Mouse (Mus musculus) retina, postnatal 7 days (tissue): ENCODE measurements around the gene Adamts18.

Source experiments
- DNase-seq: peaks from one replicate; pipeline ENCODE4 v3.0.0-alpha.2; 2012; ENCODE audit warnings: low read depth, low spot score

Gene Adamts18

DNA sequence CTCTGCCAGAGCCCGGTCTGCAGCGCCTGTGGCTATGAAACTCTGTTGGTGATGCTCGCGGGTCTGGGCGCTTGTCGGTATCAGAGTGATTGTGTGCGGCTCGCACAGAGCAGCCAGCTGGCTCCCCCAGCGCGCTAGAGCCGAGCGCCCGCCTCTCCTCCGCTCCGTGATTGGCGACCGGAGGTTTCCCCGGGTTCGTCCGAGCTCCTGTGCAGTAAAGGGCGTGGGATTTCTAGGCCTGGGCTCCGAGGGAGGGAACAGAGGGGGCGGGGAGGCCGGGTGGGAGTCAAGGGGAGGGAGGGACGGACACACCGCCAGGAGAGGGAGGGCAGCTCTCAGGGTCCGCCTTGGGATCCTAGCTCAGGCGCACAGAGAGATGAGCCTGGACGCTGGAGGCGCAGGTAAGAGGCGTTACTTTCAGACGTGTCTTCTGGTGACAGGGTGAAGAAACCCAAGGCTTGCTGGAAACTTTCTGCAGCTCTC is at the start of gene Adamts18:
TSS of gene Adamts18 (minus strand) at position 86 of the 483 bp plus-strand sequence.
- DNase-seq, result no peak

DNA sequence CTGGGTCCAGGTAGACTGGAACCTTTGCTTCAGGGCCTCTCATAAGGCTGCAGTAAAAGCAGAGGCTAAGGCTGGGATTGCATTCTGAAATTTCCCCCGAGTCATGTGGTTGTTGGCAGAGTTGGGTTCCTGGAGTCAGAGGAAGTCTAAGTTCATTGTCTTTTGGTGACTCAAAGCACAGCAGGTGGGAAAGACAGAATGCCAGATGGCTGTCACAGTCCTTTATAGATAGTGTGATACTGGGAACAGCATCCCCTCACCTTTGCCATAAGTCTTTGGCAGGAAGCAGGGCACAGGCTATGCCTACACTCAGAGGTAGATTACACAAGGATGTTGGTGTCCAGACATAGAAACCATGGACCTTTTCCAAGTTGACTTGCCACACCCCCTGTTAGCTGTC is 47.9 kb upstream of the Adamts18 start:
- DNase-seq, result no peak

DNA sequence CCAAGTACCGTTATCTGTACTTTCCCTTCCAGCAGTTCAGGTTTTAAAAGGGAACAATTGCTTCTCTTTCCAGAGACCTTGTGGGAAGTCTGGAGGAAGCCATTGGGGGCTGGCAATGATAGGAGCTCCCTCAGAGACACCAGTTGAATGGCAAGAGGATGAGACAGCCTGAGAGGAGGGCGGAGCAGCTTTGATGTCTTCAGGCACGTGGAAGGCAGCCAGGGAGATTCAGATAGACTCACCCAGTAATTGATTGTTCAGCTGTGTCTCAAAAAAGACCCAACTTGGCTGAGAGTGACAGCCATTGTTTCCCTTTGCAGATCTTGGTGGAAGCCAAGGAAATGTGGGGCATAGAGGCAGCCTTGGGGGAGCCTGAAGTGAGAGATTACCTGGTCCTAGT is 42.8 kb upstream of the Adamts18 start:
- no peak for DNase-seq

DNA sequence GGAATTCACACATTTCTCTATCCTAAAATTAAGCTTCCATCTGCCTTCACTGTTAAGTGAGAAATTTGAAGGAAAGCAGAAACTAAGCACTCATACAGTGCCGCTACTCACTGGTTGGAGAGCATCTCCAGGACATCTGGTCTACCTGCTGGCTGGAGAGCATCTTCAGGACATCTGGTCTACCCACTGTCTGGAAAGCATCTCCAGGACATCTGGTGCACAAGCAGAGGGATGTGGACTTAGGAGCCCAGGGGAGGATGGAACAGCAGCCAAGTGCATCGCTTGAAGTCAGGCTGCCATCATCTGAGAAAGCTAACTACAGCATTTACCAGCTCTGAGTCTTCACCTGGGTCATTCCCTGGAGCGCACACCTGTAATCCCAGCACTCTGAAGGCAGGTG is 38.0 kb upstream of the Adamts18 start:
- no peak for DNase-seq

DNA sequence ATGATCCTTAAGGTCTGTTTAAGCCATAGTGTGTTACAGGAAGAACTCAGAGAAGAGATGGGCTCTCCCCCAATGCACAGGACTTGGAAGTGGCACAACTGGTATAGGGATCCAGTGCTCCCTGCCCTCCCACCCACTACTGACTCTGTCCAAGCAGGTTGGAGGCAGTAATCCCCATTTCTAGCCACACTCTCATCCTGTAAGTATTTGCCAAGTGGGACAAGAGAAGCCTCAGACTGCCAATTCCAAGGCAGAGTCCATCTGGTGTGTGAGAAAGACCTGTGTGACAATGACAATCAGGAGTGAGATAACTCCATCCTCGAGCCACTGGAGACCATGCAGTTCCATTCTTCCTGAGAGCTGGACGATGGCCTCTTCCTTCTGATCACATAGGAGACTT is 36.6 kb upstream of the Adamts18 start:
- DNase-seq, result no peak

DNA sequence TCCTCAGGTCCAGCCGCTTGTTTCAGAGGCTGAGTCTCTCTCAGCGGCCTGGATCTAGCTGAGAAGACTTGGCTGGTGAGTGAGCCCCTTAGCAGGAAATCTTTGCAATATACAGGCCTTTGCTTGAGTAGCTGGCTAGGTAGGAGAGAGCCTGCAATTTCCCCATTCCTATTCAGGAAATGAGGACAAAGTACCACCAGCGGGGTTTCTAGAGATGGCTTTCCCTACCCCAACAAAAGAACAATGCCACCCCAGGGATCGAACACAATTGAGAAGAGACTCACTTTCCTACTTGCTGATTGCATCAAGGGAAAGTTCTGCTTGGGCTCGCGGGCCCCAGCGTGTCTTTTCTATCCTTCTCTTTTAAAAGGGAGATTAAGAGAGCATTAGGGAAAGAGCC is 35.5 kb upstream of the Adamts18 start:
- DNase-seq, result no peak

DNA sequence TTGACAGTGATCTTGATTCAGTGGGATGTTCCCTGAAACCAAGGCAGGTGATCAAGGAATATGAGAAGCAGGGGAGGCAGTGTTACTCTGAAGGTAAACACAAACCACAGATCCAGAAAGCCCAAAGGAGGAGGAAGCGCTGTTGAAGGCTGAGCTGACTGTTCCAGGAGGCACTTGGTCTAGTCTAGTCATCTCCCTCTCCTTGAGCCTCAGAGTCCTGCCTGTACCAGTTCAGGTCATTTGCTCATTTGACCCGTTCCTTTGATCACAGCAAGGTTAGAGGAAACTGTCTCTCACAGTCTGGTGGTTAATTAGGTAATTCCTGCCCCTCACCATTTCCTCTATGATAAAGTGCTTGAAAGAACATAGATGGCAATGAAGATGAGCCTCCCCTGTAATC is 34.0 kb upstream of the Adamts18 start:
- DNase-seq, result no peak

DNA sequence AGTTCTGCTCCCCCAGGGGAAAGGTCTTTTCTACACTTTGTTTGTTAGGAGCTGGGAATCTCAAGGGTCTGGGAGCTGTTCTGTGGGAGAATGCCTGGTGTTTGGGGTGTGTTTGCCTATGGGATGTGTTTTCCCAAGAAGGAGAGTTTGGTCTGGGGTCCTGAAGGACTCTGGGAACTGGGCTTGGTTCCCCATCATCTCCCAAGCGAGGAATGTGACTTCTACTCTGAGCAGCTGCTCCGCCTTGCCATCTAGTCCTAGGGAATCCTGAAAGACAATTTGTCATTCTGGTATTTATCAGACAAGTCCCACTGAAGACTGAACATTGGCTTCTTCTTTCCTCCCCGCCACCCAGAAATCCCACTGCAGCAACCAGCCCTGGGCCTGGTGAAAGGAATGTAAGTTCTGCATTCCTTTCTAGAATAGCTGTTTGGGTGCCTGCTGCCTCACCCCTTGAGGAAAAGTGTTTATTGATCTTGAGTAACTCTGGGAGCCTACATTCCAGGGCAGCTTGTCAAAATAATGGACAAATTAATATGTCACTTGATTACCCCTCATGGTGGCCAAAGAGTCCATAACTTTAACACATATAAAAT is 30.0 kb upstream of the Adamts18 start:
- DNase-seq, result no peak

DNA sequence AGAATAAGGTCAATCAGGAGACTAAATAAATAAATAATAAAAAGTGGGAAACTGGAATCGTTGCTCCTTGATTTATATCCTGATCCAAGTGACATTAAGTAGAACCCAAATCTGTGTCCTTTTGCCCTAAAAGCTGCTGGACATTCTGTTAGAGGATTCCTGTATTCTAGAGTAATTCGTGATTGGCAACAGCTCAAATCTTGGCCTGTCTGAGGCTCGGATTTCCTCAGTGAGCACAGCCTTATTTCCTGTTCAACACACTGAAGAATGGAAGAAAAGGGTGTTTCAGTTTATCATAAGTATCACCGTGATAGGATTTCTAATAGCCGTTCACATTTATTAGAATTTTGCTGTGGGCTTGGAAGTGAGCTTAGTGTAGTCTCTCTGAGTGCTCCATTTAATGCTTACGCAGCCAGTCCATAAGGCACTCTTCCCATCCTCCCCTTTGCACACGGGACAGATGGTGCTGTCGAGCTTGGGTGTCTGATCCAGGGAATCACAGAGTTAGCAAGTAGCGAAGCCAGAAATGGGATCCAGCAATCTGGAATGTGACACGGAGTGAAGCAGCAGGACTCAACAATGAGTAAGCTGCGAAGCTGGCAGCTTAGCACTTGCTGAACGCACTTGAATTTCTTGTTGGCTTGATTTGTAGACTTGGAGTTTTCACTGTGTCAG is 25.0 kb upstream of the Adamts18 start:
- peak; percentile 25 for DNase-seq

DNA sequence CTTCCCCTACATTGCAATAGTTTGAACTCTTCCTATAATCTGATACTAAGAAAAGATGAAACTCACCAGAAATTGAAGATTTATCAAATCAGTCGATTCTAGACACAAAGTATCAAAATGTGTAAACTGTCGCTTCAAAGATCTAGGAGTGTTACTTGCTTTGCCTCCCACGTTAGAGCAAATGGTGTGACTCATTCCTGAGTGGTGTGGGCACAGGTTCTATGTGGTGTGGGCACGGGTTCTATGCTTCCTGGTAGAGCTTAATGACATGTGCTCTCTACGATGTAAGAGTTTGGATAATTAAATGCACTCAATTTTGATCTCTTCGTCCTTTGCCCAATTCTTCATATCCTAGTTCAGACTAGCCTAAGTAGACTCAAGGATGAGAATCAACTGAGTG is 23.9 kb upstream of the Adamts18 start:
- DNase-seq, result no peak

DNA sequence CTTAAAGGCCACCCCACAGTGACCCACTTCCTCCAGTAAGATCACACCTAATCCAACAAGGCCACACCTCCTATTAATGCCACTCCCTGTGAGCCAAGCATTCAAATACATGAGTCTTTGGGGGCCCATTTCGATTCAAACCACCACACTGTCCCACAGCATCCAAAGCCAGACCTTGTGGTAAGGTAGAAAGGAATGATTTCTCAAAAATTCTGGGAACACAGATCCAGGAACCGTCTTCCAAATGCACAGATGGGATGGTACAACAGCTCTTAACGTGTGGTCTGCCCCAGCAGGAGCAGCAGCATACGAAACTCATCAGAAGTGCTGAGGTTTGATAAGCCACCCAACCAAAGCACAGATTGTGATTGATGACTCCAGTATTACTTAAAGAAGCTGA is 18.0 kb upstream of the Adamts18 start:
- DNase-seq, result no peak

DNA sequence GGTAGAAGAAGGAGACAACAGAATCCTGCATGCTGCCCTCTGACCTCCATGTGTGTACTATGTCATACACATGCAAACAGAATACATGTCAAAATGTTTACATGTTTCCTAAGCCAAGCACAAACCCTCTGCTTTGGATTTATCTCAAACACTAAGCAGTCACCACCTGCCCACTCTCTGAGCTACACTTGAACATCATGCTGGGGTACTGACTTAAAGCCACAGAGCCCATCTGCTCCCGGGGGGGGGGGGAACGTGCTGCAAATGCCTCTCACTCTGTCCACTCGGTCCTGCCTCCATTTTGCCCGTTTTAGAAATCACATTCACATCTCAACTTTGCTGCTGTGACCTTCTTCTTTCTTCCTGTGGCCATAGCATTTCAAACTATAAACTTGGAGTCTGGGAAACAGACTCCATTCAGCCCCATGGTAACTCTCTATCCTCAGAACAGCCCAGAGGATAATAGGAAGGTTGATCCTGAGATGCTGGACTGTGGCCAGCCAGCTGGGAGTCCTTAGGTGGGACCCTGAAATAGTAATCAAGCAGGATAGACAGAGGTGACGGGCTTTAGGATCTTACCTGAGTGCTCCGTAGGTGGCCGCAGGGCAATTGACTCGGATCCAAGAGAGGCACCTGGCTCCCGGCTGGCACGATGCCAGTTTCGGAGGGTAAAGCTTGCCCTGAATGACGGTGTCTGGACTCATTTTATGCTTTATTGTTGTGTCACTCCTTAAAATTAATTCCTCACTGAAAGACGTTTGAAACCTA is 17.0 kb upstream of the Adamts18 start:
- DNase-seq, result no peak

DNA sequence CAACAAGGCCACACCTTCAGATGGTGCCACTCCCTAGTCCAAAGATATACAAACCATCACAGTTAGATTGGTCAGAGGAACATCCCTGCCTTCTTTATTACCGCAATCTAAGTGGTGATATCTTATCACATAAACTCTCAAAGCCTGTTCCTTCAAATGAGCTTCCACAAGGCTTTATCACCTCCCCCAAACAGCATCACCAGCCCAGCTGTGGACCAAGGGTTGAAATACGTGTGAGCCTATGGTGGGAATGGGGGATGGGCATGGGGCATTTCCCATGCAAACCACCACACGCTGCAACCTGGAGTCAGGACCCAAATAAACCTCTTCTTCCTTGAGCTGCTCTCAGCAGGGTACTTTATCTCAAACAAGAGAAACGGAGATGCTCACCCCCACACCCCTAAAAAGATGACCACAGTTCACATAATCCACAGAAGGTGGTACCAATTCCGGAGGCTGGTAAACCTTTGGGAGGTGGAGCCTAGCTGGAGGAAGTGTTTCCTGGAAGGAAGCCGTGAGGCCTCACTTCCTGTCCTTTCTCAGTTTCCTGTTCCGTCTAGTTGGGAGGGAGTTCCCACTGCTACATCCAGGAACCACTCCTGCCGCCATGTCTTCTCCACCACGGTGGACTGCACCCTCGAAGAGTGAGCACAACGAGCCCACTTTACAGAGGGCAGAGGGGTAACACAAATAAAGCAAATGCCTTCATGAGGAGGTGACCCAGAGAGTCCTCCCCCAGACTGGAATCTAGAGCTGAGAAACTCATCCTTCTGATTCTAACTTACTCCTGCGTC is 11.5 kb upstream of the Adamts18 start:
- DNase-seq, result no peak

DNA sequence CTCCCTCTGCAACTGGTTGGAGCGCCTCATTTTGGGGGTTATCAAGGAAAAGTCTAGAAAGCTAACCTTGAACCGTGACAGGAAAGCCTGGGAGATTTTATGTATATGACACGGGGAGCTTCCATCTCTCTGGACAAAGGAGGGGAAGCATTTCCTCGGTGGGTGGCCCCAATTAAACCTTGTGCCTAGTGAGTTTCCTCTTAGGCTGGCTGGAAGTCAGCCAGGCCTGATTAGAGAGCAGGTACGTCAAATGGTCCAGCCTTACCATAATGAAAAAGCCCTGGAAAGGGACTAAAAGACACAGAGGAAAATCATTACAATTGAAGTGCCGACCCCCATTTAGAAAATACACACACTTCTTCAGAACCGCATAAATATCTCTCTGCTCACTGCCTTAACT is 10.3 kb upstream of the Adamts18 start:
- DNase-seq, result no peak

DNA sequence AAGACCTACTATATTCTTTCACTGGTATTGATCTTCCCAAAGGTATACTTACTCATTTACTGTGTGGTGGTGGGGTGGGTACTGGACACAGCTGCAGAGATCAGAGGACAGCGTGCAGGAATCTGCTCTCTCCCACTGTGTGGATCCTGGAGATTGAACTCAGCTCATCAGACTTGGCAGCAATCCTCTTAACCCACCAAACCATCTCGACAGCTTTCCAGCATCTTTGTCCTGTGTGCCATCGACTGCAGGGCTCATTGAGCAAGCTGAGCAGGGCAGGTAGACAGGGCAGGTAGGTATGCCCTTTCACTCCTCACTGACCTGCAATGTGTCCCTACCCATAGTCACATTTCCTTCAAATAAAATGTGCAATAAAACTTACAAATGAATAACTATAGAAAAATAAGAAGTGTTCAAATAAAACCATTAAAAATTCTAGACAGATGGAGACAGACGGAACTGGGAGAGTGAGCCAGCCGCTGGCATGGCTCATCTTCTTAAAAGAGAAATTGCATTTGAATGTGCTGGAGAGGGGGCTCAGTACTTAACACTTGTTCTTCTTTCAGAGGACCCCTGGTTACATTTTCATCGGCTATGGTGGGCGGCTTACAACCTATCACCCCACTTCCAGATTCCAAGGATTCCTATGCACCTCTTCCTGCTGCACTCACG is 6.2 kb upstream of the Adamts18 start:
- no peak for DNase-seq

DNA sequence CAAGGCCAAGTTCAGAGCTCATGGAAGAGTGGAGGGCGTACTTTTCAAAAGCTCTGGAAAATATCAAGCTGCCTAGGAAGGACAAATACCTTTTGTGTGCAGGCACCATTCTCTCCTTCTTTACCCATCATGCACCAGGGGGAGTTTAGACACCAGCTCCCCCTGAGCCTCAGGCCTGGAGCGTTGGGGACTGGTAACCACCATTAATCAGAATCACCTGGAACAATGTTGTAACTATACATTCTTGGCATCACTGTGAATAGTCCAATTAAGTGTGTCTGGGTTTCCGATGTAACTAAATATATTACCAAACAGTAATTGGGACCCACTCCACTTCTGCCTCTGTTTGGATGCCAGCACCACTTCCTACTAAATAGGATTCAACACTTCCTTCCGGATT is 5.2 kb upstream of the Adamts18 start:
- no peak for DNase-seq

DNA sequence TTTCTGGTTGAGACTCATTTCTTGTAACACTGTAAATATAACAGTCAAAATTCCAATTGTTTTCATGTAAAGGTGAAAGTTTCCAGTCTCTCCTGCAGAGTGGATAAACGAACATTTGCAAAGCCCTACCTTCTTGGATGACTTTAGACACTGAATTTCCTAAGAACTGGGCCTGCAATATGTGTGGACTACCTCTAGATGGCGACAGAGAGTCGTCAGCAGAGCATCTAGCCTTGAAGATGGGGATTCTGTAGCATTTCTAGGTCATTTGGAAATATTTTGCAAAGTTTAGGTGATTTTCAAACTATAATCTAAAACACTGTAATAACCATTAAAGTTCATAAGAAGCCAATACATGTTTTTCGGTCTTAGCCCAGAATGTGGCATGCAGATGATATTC is 3.1 kb upstream of the Adamts18 start:
- DNase-seq, result no peak

DNA sequence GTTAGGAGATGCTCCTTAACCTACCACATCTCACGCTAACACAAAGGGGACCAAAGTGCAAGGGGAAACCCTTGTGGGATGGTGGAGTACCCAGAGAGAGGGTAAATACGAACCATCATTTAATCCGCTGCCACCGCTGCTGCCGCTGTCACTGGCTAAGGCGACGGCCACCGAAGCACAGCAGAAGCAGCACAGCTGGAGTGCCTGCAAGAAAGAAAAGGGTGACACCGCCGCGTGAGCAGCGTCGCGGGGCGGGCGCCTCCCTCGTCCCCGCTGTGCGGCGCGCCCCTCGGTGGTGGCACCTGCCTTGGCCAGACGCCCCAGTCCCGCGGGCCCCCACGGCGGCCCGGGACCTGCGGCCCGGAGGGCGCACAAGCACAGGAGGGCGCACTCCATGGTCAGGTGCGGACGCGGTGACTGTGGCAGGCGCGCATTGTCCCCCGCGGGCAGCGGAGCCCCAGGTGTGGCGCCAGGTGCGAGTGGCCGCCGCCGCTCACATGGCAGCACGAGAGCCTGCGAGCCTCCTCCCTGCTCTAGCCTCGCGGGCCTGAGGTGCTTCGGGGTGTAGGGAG is 371 bp downstream of the Adamts18 start:
- no peak for DNase-seq

DNA sequence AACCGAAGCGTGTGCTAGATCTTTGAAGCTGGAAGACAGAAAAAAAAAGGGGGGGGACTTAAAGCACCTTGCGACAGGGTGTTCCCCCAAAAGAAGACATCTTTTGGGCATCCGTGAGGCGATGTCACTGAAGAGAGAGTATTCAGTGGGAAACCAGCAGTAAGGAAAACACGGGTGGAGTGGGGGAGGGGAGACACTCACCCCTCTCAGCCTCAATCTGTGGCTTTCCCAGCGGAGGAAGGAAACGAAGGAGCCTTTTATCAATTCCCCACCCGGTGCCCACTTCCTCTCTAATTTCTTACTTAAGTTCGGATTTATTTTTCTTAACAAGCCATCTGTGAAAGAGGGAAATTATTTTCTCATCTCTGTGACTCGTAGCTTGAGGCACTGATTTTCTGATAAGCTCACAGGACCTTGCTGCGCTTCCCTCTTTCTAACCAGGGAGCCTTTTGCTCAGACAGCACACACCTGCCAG is 895 bp downstream of the Adamts18 start:
- DNase-seq, result no peak

DNA sequence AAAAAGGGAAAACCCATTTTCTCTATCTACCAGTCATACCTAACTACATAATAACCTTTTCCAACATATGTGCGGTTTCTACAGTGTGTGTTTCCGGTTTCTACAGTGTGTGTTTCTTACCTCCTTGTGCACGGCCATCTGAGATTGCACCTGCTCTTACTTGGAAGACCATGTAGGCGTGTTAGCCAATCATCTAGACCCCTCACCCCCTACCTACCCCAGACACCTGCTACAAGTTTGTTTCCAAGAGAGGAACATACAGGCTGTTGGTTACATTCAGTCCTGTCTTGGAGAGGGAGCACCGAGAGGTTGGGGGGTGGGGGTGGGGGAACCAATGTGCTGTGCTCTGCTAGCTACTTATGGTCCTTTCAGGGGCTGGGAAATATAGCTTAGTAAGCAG is 1.9 kb downstream of the Adamts18 start:
- DNase-seq, result no peak

DNA sequence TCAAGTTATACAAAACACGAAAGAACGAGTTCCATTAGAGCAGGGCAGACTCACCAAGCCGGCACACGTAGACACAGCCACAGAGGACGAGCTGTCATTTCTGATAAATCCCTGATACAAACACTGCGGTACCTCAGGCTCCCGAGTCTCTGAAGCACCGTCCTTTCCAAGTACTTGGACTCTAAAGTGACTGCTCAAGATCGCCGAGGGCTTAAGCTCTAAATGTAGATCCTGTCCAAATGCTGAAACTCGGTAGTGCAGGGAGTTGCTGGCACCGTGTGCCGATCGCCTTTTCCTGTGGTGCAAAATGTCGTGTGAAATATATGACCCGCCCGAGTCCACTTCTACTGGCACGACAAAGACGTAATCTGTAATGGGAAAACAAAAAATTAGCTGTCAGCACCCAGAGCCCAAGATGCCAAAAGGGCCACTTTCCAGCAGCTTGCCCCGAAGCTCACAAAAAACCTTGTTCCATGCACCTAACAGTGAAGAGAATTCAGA is 3.7 kb downstream of the Adamts18 start:
- peak; percentile 13 for DNase-seq
